Comparison of ENCODE assay signal across 18 mouse cellular contexts in genomic region chr12:109910966-109911495, GRCm38 (mm10).
DNase-seq lines count a peak whose midpoint lies in the region; ATAC-seq lines count a peak whose summit lies in the region.
"Had no signal": no experiment of that assay in that cellular context is flagged by ENCODE, and none has a peak within 500 bp of the region (broad histone marks: within the 10 kb centered on the region; RNA-seq: fewer than 3 reads in every experiment).

No protein-coding gene starts in this region.

- no peak overlapping the region for H3K4me2 ChIP-seq in neural tube, embryonic 11.5 days (ENCODE audit: low read depth)
- no peak overlapping the region for H3K4me2 ChIP-seq in neural tube, embryonic 15.5 days
- H3K4me2 ChIP-seq in forebrain, embryonic 14.5 days (ENCODE audit: low read length) = no peak overlapping the region
- H3K4me2 ChIP-seq: embryonic facial prominence, embryonic 12.5 days; heart, embryonic 11.5 days; kidney, embryonic 15.5 days; limb, embryonic 13.5 days had no signal

- no peak overlapping the region for H3K27ac ChIP-seq in neural tube, embryonic 11.5 days (ENCODE audit: low read depth, low read length)
- H3K27ac ChIP-seq in neural tube, embryonic 15.5 days (replicated peaks) = no peak overlapping the region
- no peak overlapping the region for H3K27ac ChIP-seq in forebrain, embryonic 14.5 days (ENCODE audit: low read depth, low read length)
- H3K27ac ChIP-seq: embryonic facial prominence, embryonic 12.5 days; kidney, embryonic 15.5 days; limb, embryonic 13.5 days; macrophage had no signal

- H3K27me3 ChIP-seq in neural tube, embryonic 11.5 days (ENCODE audit: control insufficient read depth, insufficient read depth, low read length) = no peaks in the 10 kb centered on the region
- H3K27me3 ChIP-seq in neural tube, embryonic 15.5 days (replicated peaks) = no peaks in the 10 kb centered on the region
- no peaks in the 10 kb centered on the region for H3K27me3 ChIP-seq in forebrain, embryonic 14.5 days (replicated peaks; ENCODE audit: control insufficient read depth, insufficient read depth, low read length)
- H3K27me3 ChIP-seq: embryonic facial prominence, embryonic 12.5 days; kidney, embryonic 15.5 days; limb, embryonic 13.5 days had no signal

- DNase-seq in embryo, embryonic 9.5 days (ENCODE audit: extremely low spot score) = peak; percentile 8
- DNase-seq in embryo, embryonic 11 days = no peak
- DNase-seq in neural tube, embryonic 11.5 days (ENCODE audit: low spot score) = peak; percentile 37
- DNase-seq in forebrain, embryonic 14.5 days (ENCODE audit: low spot score) = peak; percentile 61
- peak; percentile 91 for DNase-seq in retina, postnatal 1 day
- no peak for DNase-seq in lung, postnatal 25 days (ENCODE audit: low spot score)
- DNase-seq: adrenal gland, adult 2 months; cerebellum, adult 9-10 months; gastrocnemius, postnatal 25 days; liver, postnatal 0 days had no signal

- no peak overlapping the region for H3K4me3 ChIP-seq in neural tube, embryonic 11.5 days (ENCODE audit: low read depth, low read length)
- no peak overlapping the region for H3K4me3 ChIP-seq in neural tube, embryonic 15.5 days (replicated peaks)
- no peak overlapping the region for H3K4me3 ChIP-seq in forebrain, embryonic 14.5 days (ENCODE audit: low read depth, low read length)
- H3K4me3 ChIP-seq: embryonic facial prominence, embryonic 12.5 days; kidney, embryonic 15.5 days; limb, embryonic 13.5 days had no signal

- no peak for ATAC-seq in neural tube, embryonic 11.5 days (ENCODE audit: insufficient read depth, low FRiP score, low TSS enrichment)
- ATAC-seq in neural tube, embryonic 15.5 days (ENCODE audit: low FRiP score) = no peak
- 0 out of 2 replicates have a peak, but pooled peaks have one; percentile 48 for ATAC-seq in forebrain, embryonic 14.5 days
- ATAC-seq in cerebellum, adult (ENCODE audit: insufficient number of reproducible peaks, low FRiP score, low TSS enrichment) = no peak
- ATAC-seq: liver, postnatal 0 days; midbrain, embryonic 16.5 days had no signal

- WGBS in neural tube, embryonic 11.5 days = 39% methylated on average over 9 of the region's 9 CpGs
- WGBS in neural tube, embryonic 15.5 days = 19% methylated on average over 9 of the region's 9 CpGs
- 5% methylated on average over 9 of the region's 9 CpGs for WGBS in forebrain, embryonic 14.5 days

- H3K9ac ChIP-seq in neural tube, embryonic 11.5 days (ENCODE audit: low read length) = no peak overlapping the region
- no peak overlapping the region for H3K9ac ChIP-seq in neural tube, embryonic 15.5 days (replicated peaks)
- no peak overlapping the region for H3K9ac ChIP-seq in forebrain, embryonic 14.5 days (ENCODE audit: low read length)
- H3K9ac ChIP-seq: embryonic facial prominence, embryonic 12.5 days; kidney, embryonic 15.5 days; limb, embryonic 13.5 days; liver, postnatal 0 days had no signal

- H3K4me1 ChIP-seq in neural tube, embryonic 11.5 days (ENCODE audit: control insufficient read depth, insufficient read depth, low read length) = no peaks in the 10 kb centered on the region; the same call in 1 of the 2 replicates
- peaks cover 8% of the 10 kb centered on the region; the same call in 1 of the 2 replicates for H3K4me1 ChIP-seq in neural tube, embryonic 15.5 days
- peaks cover 10% of the 10 kb centered on the region for H3K4me1 ChIP-seq in forebrain, embryonic 14.5 days (ENCODE audit: control insufficient read depth, insufficient read depth, low read length)
- H3K4me1 ChIP-seq: embryonic facial prominence, embryonic 12.5 days; kidney, embryonic 15.5 days had no signal

- no peaks in the 10 kb centered on the region for H3K9me3 ChIP-seq in neural tube, embryonic 11.5 days (ENCODE audit: control insufficient read depth, low read length)
- H3K9me3 ChIP-seq in neural tube, embryonic 15.5 days (replicated peaks) = no peaks in the 10 kb centered on the region
- no peaks in the 10 kb centered on the region for H3K9me3 ChIP-seq in forebrain, embryonic 14.5 days (replicated peaks; ENCODE audit: control insufficient read depth, low read length)
- H3K9me3 ChIP-seq: embryonic facial prominence, embryonic 12.5 days; kidney, embryonic 15.5 days; limb, embryonic 13.5 days had no signal

- H3K36me3 ChIP-seq in neural tube, embryonic 11.5 days (ENCODE audit: control insufficient read depth, insufficient read depth, low read length) = no peaks in the 10 kb centered on the region
- no peaks in the 10 kb centered on the region for H3K36me3 ChIP-seq in neural tube, embryonic 15.5 days
- no peaks in the 10 kb centered on the region for H3K36me3 ChIP-seq in forebrain, embryonic 14.5 days (ENCODE audit: control insufficient read depth, insufficient read depth, low read length)
- H3K36me3 ChIP-seq: embryonic facial prominence, embryonic 12.5 days; kidney, embryonic 15.5 days; limb, embryonic 13.5 days had no signal

Comparison
In these comparisons a context has a peak if more than half of its experiments do, and no peak if none do; other contexts are left out.
1. DNase-seq: peak in embryo, embryonic 9.5 days (single experiment), neural tube, embryonic 11.5 days (single experiment), forebrain, embryonic 14.5 days (single experiment) and retina, postnatal 1 day (single experiment); none in embryo, embryonic 11 days (single experiment) and lung, postnatal 25 days (single experiment).